Mouse (Mus musculus) liver, adult 2 months (tissue): ENCODE data around the gene Kat8.

Source experiments
- CTCF ChIP-seq: fragments of 200-500 bp; IDR thresholded peaks from 2 replicates; pipeline ENCODE4 v1.5.1; 2011; ENCODE audit warnings: low read depth, low read length, control low read depth
- POLR2A ChIP-seq: fragments of 200-500 bp; IDR thresholded peaks from 2 replicates; pipeline ENCODE4 v1.6.1; 2011; ENCODE audit warnings: low read length, control low read depth; ENCODE audit not compliant: insufficient read depth; ENCODE audit errors: extremely low read depth

DNA sequence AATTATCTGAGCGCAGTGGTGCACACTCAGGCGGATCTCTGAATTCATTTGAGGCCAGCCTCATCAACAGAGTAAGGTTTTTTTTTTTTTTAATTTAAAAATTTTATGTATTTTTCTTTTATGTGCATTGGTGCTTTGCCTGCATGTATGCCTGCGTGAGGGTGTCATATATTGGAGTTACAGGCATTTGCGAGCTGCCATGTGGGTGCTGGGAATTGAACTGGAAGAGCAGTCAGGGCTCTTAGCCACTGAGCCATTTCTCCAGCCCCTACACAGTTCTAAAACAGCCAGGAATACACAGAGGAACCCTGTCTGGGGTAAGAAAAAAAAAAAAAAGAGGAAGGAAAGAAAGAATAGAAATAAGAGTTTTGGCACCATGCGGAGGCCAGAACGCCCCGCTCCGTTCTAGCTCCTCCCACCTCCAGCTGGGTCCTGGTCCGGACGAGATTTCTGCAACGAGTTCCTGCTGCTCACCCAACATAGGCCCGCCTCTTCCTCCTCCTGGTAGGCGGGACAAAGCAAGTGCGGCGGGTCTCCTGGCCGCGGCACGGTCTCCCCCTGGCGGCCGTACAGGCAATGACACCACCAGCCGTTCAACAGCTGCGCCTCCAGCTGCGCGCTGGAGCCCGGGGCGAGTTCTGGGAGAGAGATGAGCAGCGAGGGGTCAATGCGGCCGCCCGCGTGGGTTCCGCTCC is 22.9 kb downstream of the Kat8 start:
- TF ChIP-seq CTCF = peak; percentile 91
- peak; percentile 72 for TF ChIP-seq POLR2A
